Mouse (Mus musculus) MN1 (cell line): ENCODE data around the gene Smarca1.

Source experiments
- DNase-seq: peaks from one replicate; pipeline ENCODE4 v3.0.0-alpha.2; 2016; ENCODE audit warnings: low spot score

Gene Smarca1

GRCm38 (mm10) chrX:47892431-47893024 is at the start of gene Smarca1:
Gene Smarca1 (minus strand): TSS chrX:47892974.
- DNase-seq, result no peak

GRCm38 (mm10) chrX:47937740-47938139 is 45.0 kb upstream of the Smarca1 start:
- DNase-seq, result peak; percentile 53

GRCm38 (mm10) chrX:47936885-47937284 is 44.1 kb upstream of the Smarca1 start:
- no peak for DNase-seq

GRCm38 (mm10) chrX:47934352-47934751 is 41.6 kb upstream of the Smarca1 start:
- DNase-seq, result no peak

GRCm38 (mm10) chrX:47930449-47930848 is 37.7 kb upstream of the Smarca1 start:
- DNase-seq, result no peak

GRCm38 (mm10) chrX:47927981-47928380 is 35.2 kb upstream of the Smarca1 start:
- peak; percentile 6 for DNase-seq

- DNase-seq, result no peak
Measured at GRCm38 (mm10) chrX:47920541-47920940, 27.8 kb upstream of the Smarca1 start.

GRCm38 (mm10) chrX:47916831-47917230 is 24.1 kb upstream of the Smarca1 start:
- no peak for DNase-seq

GRCm38 (mm10) chrX:47913543-47913938 is 20.8 kb upstream of the Smarca1 start:
- DNase-seq, result no peak

- peak; percentile 5 for DNase-seq
Measured at GRCm38 (mm10) chrX:47912904-47913542, 20.2 kb upstream of the Smarca1 start.

- peak; percentile 64 for DNase-seq
Measured at GRCm38 (mm10) chrX:47912306-47912792, 19.6 kb upstream of the Smarca1 start, which contains the start of gene Ocrl. Gene Ocrl (plus strand): TSS chrX:47912387.

- DNase-seq, result no peak
Measured at GRCm38 (mm10) chrX:47891907-47892430, 805 bp downstream of the Smarca1 start.

- DNase-seq, result no peak
Measured at GRCm38 (mm10) chrX:47891243-47891906, 1.4 kb downstream of the Smarca1 start.

- no peak for DNase-seq
Measured at GRCm38 (mm10) chrX:47887401-47887800, 5.4 kb downstream of the Smarca1 start.

- DNase-seq, result no peak
Measured at GRCm38 (mm10) chrX:47882813-47883212, 10.0 kb downstream of the Smarca1 start.

- no peak for DNase-seq
Measured at GRCm38 (mm10) chrX:47880052-47880451, 12.7 kb downstream of the Smarca1 start.

- DNase-seq, result no peak
Measured at GRCm38 (mm10) chrX:47858544-47858943, 34.2 kb downstream of the Smarca1 start.

GRCm38 (mm10) chrX:47835835-47836195 is 57.0 kb downstream of the Smarca1 start:
- DNase-seq, result no peak

GRCm38 (mm10) chrX:47835098-47835834 is 57.5 kb downstream of the Smarca1 start:
- no peak for DNase-seq

GRCm38 (mm10) chrX:47833431-47833830 is 59.3 kb downstream of the Smarca1 start:
- no peak for DNase-seq

GRCm38 (mm10) chrX:47820566-47820965 is 72.2 kb downstream of the Smarca1 start:
- peak; percentile 5 for DNase-seq

GRCm38 (mm10) chrX:47808717-47809116 is 84.1 kb downstream of the Smarca1 start:
- DNase-seq, result no peak
